Mouse (Mus musculus): ENCODE measurements around the gene Gli3.

GRCm38 (mm10) chr13:15688074-15688825 lies 225.2 kb downstream of the Gli3 start:
- no peak for TF ChIP-seq POLR2A (IDR thresholded peaks at IDR 0.05; ENCODE audit: borderline replicate concordance, control insufficient read depth, low read depth, low read length)
- TF ChIP-seq CTCF (IDR thresholded peaks at IDR 0.05; ENCODE audit: control insufficient read depth, insufficient read depth, low read length) = no peak
